Mouse (Mus musculus) testis, adult 2 months (tissue): ENCODE results near the gene Zfp219. TPM values are rescaled to one million over a fixed set of nuclear protein-coding genes. Genes with fewer than 3 reads are reported as not detected.

Experiments used
- H3K27ac ChIP-seq: fragments of 200-500 bp; 2 replicates; pipeline ENCODE4 v1.5.1; 2012; ENCODE audit warnings: low read depth, low read length; ENCODE audit not compliant: control insufficient read depth, insufficient read depth
- H3K27me3 ChIP-seq: fragments of 200-500 bp; 2 replicates; pipeline ENCODE4 v1.6.1; 2012; ENCODE audit warnings: mild to moderate bottlenecking, low read length, moderate library complexity; ENCODE audit not compliant: control insufficient read depth, insufficient read depth
- H3K36me3 ChIP-seq: fragments of 200-500 bp; 2 replicates; pipeline ENCODE4 v1.6.1; 2012; ENCODE audit warnings: mild to moderate bottlenecking, low read length; ENCODE audit not compliant: control insufficient read depth, insufficient read depth
- H3K4me1 ChIP-seq: fragments of 200-500 bp; 2 replicates; pipeline ENCODE4 v1.6.1; 2012; ENCODE audit warnings: low read length; ENCODE audit not compliant: control insufficient read depth, insufficient read depth
- H3K4me3 ChIP-seq: fragments of 200-500 bp; 2 replicates; pipeline ENCODE4 v1.5.1; 2012; ENCODE audit warnings: low read depth, mild to moderate bottlenecking, low read length, moderate library complexity, mixed read lengths; ENCODE audit not compliant: control insufficient read depth
- CTCF ChIP-seq: fragments of 200-500 bp; IDR thresholded peaks from 2 replicates; pipeline ENCODE4 v1.5.1; 2012; ENCODE audit warnings: low read depth, mild to moderate bottlenecking, inconsistent platforms, low read length, moderate library complexity; ENCODE audit not compliant: control insufficient read depth, insufficient read depth, insufficient replicate concordance
- POLR2A ChIP-seq: fragments of 200-500 bp; IDR thresholded peaks from 2 replicates; pipeline ENCODE4 v1.6.1; 2012; ENCODE audit warnings: low read depth, mild to moderate bottlenecking, inconsistent platforms, low read length, moderate library complexity; ENCODE audit not compliant: control insufficient read depth
- polyA plus RNA-seq: library from polyadenylated mRNA; depleted of rRNA; stranded (reverse); fragments of >200 nt; gene quantifications from 2 replicates; pipeline ENCODE4 v1.2.3, GENCODE M21; 2012

Gene Zfp219
- polyA plus RNA-seq, 1 experiment = 174 TPM

- H3K27ac ChIP-seq = peak overlapping the region; percentile 18; the same call in 1 of the 2 replicates
- peaks cover 46% of the 10 kb centered on the region for H3K4me1 ChIP-seq
- TF ChIP-seq CTCF (peak; percentile 88; the same call in 1 of the 2 replicates), POLR2A (no peak)
- H3K27me3 ChIP-seq = no peaks in the 10 kb centered on the region
- peak overlapping the region; percentile 68 for H3K4me3 ChIP-seq
- H3K36me3 ChIP-seq = no peaks in the 10 kb centered on the region
Measured at GRCm38 (mm10) chr14:52008321-52009203, 12.0 kb downstream of the Zfp219 start.

- no peak for TF ChIP-seq CTCF
- TF ChIP-seq POLR2A = no peak
- no peaks in the 10 kb centered on the region for H3K27me3 ChIP-seq
- no peaks in the 10 kb centered on the region for H3K36me3 ChIP-seq
- peaks cover 50% of the 10 kb centered on the region for H3K4me1 ChIP-seq
- H3K27ac ChIP-seq = peak overlapping the region; percentile 23
- no peak overlapping the region; the same call in 1 of the 2 replicates for H3K4me3 ChIP-seq
Measured at GRCm38 (mm10) chr14:52006771-52007170, 13.8 kb downstream of the Zfp219 start.

GRCm38 (mm10) chr14:52006241-52006640, 14.3 kb downstream of the Zfp219 start:
- Histone ChIP-seq H3K27ac (peak overlapping the region; percentile 23), H3K27me3 (no peaks in the 10 kb centered on the region), H3K4me3 (no peak overlapping the region; the same call in 1 of the 2 replicates), H3K36me3 (no peaks in the 10 kb centered on the region), H3K4me1 (peaks cover 50% of the 10 kb centered on the region)
- TF ChIP-seq CTCF (peak; percentile 35; the same call in 1 of the 2 replicates), POLR2A (no peak)

- Histone ChIP-seq H3K27me3 (no peaks in the 10 kb centered on the region), H3K4me3 (no peak overlapping the region), H3K27ac (no peak overlapping the region), H3K36me3 (no peaks in the 10 kb centered on the region), H3K4me1 (peaks cover 48% of the 10 kb centered on the region)
- TF ChIP-seq POLR2A (no peak), CTCF (no peak)
Measured at GRCm38 (mm10) chr14:52005616-52006015, 14.9 kb downstream of the Zfp219 start.

- Histone ChIP-seq H3K4me3 (no peak overlapping the region), H3K36me3 (no peaks in the 10 kb centered on the region), H3K27me3 (no peaks in the 10 kb centered on the region), H3K27ac (peak overlapping the region; percentile 36), H3K4me1 (peaks cover 45% of the 10 kb centered on the region)
- TF ChIP-seq CTCF (no peak), POLR2A (no peak; the same call in 1 of the 2 replicates)
Measured at GRCm38 (mm10) chr14:52005141-52005540, 15.4 kb downstream of the Zfp219 start.

GRCm38 (mm10) chr14:52003981-52004495, 16.5 kb downstream of the Zfp219 start:
- Histone ChIP-seq H3K27ac (0 out of 2 replicates have a peak overlapping the region, but pooled peaks have one; percentile 16), H3K36me3 (no peaks in the 10 kb centered on the region), H3K4me1 (peaks cover 39% of the 10 kb centered on the region), H3K27me3 (no peaks in the 10 kb centered on the region), H3K4me3 (peak overlapping the region; percentile 69)
- TF ChIP-seq POLR2A (no peak), CTCF (no peak)

- TF ChIP-seq CTCF (no peak), POLR2A (no peak)
- Histone ChIP-seq H3K36me3 (no peaks in the 10 kb centered on the region), H3K27ac (no peak overlapping the region), H3K4me1 (peaks cover 14% of the 10 kb centered on the region), H3K4me3 (no peak overlapping the region), H3K27me3 (no peaks in the 10 kb centered on the region)
Measured at GRCm38 (mm10) chr14:51997483-51997882, 23.1 kb downstream of the Zfp219 start.
